Mouse (Mus musculus): ENCODE data around the gene Atg13.

Gene Atg13

DNA sequence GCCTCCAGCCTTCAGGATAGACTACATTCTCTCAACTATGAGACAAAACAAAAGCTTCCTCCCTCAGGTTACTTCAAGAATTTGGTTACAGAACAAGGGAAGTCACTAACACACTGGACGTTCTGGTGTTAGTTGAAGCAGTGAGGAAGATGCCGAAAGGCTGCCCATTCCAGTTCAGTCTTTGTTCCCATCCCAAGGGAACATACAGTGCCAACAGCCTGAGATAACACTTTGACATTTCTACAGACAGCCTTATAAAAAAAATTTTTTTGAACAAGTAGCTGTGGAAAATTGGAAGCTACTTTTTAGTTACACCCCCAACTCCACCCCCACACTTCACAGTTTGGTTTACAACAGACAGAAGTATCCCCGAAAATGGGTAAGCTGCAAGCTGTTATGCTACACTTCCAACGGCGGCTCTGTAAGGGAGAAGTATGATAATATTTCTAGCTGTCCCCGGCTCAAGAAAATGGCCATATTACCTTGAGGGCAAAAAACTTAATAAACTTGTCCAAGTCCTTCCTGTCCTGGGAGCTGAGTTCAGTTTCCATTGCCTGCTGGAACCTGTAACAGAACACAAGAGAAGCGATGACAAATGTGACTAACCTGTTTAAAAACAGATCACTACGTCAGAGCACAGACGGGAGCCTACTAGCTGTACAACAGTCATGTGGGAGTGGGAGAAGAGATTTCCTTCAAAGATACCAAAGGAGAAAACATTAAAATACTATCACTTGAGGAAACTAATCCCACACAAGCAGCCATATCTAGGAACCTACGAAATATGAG, 14.7 kb downstream of the Atg13 start:
- no peak for DNase-seq (ENCODE audit: low spot score)

DNA sequence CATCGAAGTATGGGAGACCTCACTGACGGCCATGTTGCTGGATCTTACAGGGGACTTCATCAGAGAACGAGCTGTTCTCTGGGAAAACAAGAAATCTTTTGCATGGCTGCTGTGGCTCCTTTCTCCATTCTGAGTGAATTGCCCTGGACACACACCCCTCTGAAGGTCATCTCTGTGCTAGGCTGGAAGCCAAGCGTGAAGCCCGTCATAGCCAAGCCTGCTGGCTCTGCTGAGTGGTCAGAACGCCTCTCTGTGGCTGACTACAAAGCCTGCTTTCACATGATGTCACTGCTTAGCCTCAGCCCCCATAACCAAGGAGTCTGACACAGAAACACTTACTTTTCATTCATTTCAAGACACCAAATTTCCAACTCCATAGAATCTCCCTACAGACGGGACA, 20.9 kb downstream of the Atg13 start:
- no peak for DNase-seq (ENCODE audit: low spot score)

DNA sequence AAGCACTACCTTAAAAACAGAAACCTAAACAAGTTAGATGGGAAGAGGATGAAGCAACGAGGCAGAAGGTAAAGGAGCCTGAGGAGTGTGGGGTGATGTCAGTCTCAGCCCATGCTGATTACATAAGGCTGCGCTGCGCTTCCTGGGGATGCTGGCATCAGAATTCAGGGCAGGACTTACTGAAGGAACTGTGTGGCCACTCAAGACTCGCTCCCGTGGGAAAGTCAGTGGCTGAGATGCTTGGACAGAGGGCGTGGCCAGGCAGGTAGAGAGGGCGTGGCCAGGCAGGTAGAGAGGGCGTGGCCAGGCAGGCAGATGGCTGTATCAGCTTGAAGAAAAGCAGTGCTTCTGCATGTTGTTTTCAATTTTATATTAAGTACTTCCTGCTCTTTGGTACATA, 26.5 kb downstream of the Atg13 start:
- no peak for DNase-seq (ENCODE audit: low spot score)

DNA sequence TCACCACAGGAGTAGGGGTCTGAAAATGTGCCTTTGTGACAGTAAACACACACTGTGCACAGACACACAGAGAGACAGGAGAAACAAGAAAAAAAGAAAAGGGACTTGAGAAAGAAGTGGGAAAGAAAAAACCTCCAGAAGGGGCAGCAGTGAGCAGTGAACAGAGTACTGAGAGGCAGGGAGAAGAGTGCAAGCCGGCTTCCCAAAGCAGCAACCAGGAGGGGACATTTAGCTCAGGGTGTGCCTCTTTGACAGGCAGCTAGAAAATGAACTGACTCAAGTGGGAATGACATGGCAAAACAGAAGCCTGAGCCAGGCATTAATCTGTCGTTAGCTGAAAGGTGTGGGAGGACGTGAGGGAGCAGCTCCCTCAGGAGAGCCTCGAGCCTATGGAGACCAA, 27.5 kb downstream of the Atg13 start:
- DNase-seq (ENCODE audit: low spot score): peak; percentile 19

DNA sequence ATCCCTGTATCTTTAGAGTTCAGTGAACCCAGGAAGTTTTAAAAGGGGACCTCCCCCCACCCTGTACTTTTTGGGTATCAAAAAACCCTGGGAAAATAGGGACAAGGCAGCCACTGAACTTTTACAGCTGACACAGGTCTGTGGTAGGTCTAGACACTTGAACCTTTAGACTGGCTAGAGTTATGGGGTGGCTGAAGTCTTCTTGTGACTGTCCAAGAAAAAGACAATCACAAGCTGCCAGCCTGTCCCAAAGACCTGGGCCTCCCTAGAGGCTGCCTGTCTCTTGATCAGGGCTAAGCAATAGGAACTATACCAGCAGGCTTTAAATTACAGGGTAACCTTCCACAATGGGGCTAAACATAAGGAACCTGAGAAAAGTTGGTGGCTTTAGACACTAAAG, 33.4 kb downstream of the Atg13 start:
- no peak for DNase-seq (ENCODE audit: low spot score)

DNA sequence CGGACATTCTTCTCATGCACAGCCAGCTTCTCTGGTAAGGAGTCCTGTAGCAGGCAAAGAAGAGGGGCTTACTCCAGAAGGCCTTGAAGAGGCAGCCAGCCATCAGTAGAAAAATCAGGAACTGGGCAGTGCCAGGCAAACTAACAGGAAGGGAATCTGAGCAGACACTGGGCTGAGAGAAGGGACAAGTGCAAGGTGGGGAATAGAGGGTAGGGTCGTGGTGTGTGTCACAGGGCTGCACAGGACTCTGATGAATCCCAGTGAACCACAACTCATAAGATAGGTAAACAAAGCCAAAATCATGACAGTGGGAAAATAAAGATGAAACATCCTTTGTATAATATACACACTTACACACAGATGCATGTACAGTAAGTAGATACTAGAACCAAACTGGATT, 34.0 kb downstream of the Atg13 start:
- no peak for DNase-seq (ENCODE audit: low spot score)

DNA sequence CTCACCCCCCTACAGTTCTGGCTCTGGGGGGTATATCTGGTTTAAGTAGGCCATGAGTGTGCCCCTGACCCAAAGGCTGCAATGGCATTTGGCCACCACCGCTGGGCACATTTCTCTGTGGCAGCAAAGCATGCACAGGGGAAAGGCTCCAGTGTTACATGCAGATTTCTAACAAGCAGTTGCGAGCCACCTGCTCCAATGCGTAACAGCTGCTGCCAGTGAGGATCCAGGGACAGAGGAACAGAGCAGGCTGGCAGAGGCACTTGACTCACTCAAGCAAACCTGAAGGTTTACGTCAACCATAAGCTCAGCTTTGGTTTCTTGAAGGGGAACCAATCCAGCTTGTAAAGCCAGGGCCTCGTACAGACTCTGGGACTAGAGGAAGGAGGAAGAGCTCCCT, 35.5 kb downstream of the Atg13 start:
- no peak for DNase-seq (ENCODE audit: low spot score)

DNA sequence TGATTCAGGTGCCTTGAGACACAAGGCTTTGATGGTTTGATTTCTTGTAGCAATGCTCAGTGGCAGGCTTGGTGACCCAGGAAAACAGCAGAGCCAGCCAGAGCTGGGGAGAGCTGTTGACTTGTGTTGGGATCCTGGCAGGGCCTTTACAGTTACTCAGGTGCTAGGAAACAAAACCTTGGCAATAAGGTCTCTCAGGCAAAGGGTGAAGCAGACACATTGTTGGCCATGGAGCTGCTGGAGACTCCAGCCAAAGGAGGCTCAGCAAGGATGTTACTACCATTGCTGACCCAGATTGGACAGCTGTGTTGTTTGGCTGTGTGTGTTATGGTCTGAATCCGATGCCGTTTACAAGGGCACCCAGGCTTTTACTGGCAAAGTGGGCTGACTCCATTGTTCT, 36.8 kb downstream of the Atg13 start:
- DNase-seq (ENCODE audit: low spot score): no peak

DNA sequence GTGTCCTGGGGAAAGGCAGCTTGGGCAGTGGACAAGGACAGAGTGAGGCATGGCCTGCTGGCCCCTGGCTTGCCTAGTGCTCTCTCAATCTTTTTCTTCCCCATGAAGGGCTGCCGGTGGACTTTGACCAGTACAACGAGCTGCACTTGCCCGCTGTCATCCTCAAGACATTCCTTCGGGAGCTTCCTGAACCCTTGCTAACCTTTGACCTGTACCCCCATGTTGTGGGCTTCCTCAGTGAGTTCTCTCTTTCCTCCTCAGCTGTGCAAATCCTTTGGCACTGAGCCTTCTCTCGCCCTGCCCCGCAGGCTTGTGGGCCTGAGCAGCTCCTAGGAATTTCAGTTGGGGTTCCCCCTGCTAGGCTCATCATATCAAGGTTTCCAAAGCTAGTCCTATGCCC, 40.3 kb downstream of the Atg13 start:
- DNase-seq (ENCODE audit: low spot score): no peak

DNA sequence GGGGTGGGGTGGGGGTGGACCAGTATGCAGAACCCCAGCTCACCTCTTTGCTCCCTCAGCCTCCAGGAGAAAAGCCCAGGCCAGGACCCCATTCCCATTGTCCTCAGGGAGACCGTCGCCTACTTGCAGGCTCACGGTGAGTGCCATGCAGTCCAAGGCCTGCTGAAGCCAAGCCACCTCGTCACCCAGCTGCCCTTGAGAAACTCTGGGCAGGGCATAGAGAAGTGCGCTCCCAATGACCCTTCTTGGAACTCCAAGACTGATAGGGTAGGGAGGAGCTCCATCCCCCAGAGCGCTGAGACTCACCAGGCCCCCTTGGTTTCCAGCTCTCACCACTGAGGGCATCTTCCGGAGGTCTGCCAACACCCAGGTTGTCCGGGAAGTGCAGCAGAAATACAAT, 41.0 kb downstream of the Atg13 start:
- DNase-seq (ENCODE audit: low spot score): no peak

DNA sequence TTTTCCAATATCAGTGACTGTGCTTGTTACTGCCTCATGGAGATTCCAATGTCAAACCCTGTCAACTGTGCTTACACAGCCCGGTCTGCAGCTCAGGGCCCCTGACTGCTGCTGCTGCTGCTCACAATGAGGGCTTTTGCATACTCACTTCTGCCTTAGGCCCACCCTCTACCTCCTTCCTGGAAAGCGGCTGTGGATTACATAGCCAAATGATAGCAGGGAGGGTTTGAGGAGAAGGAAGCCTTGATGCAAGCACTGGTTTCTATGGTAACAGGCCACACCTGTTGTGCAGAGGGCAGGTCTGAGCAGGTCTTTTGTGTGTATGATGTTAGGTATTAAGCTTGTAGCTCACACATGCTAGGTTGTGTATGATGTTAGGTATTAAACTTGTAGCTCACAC, 42.6 kb downstream of the Atg13 start:
- DNase-seq (ENCODE audit: low spot score): no peak

DNA sequence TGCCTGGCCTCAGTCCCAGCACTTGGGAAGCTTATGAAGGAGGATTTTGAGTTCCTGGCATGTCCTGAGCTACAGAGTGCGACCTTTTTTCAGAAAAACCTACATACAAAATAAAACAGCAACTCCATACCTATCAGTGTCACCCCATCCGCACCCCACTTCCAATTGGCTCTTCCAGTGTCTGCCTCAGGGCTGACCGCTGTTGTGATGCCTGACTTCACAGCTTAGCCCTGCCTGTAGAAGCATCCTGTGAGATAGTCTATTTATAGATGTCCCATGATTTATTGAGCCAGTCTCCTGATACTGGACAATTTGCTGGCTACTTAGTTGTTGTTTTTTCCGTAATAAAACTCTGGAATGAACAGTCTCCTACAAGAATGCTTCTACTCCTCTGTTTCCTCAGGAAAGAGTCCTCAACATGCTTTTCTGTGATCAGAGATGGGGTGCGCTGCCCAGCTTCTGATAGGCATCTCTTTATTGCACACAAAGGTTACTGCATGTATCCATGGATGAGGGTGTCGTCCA, 43.9 kb downstream of the Atg13 start:
- no peak for DNase-seq (ENCODE audit: low spot score)

DNA sequence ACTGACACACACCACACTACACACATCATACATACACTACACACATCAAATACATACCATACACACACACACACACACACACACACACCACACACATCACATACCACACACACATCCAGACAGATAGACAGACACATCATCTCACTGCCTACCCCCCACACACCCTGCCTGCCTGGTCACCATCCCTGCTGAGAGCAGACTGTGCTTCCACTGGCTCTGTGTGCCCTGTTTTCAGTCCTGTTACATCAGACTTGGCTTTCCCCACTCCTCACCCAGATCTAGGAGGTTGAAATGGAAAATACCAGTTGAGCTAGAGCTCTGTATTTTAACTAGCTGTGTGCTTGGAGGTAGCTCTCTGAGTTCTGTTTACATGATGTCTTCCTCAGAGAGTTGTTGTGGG, 45.6 kb downstream of the Atg13 start:
- no peak for DNase-seq (ENCODE audit: low spot score)

DNA sequence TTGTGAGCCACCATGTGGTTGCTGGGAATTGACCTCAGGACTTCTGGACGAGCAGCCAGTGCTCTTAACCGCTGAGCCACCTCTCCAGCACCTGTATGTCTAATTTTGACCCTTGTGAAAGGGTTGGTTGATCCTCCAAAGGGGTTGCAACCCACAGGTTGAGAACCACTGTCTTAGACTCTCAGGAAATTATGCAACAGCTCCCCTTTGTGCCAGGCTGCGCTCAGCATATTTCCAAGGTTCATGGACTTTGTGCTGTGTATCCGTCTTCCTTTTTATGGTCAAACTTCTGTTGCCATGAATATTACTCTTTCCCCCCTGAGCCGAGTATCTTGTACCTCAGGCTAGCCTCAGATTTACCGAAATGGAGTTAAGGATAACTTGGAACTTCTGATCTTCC, 49.4 kb downstream of the Atg13 start:
- DNase-seq (ENCODE audit: low spot score): no peak

DNA sequence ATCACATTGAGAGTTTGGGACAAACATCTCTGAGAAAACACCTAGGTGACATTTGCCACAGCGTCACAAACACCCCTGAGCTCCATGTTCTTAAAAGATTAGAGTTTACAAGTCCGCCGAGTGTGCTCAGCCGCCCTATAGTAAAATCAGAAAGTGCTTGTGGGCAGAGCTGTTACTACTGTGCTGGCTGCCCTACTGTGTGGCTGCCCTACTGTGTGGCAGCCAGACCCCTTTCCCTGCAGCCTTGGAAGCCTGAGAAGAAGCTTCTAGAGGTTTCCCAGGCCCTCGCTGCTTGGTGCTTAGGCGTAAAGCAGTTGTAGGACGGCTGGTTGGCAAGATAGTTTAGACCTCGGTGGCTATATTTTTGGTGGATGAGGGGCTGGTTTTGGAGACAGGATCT, 50.7 kb downstream of the Atg13 start:
- DNase-seq (ENCODE audit: low spot score): no peak

DNA sequence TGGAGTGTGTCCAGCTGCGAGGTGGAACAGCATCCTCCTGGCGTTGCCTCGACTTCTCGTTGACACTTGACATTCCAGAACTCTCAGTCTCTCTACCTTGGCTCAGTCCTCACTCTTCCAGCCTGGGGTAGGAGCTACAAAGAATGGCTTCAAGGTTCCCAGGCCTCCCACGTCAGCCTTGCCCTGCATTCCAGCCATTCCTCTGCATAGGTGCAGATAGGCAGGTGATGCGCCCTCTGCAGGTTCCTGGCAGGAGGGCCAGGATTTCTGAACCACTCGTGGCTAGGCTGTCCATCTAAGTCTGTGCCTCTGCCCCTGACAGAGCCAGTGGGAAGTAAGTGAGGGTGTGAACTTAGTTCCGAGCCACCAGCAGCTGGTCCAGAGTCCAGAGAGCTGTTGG, 53.6 kb downstream of the Atg13 start:
- peak; percentile 15 for DNase-seq (ENCODE audit: low spot score)

DNA sequence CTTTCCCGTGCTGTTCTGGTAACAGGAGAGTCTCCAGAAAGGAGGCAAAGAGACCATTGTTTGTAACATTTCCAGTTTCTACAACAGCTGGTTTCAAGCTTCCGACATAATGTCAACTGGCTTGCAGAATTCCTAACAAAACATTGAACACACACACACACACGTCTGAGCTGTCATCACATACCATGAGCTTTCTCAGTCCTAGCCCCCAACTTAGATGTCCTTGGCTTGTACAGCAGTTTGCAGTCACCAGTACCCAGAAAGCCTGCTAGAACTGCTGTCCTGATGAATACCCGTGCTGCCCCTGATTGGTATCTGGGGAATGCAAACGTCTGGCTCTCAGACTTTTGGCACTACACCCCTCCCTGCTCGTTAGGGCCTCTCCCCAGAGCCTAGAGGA, 54.5 kb downstream of the Atg13 start:
- DNase-seq (ENCODE audit: low spot score): no peak

DNA sequence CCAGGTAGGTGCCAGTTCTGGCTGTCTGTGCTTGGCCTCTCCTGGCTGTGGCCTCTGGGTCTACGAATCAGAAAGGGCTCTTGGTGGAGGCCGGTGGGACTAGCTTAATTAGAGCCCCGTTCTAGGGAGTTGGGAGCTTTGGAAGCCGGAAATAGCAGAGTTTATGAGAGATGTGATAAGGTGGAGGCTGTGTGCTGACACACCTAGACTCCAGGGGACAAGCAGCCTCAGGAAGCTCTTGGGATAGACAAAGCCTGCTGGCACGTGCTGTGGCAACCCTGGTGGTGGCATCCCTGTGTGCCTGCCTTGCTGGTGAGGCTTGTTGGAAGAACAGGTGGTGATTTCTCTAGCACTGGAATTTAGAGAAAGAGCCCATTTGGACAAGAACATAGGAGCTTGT, 55.0 kb downstream of the Atg13 start:
- no peak for DNase-seq (ENCODE audit: low spot score)

DNA sequence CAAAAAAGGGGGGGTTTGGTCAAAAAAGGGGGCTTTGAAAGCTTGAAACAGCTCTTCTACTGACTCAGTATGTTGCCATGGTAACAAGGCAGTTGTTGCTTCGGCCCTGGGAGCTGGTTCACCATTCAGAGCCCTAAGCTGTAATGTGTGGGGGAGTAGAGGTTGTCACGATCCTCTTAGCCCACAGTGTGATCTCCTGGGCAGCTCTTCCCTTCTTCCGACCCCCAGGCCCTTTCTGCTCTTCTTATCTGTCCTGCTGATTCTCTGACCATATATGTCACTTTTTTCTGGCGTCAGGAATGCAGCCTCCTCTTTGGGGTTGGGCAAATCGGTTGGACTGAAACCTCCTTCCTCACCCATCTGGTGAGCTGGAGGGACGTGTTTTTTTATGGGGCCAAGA, 57.5 kb downstream of the Atg13 start:
- peak; percentile 33 for DNase-seq (ENCODE audit: low spot score)

DNA sequence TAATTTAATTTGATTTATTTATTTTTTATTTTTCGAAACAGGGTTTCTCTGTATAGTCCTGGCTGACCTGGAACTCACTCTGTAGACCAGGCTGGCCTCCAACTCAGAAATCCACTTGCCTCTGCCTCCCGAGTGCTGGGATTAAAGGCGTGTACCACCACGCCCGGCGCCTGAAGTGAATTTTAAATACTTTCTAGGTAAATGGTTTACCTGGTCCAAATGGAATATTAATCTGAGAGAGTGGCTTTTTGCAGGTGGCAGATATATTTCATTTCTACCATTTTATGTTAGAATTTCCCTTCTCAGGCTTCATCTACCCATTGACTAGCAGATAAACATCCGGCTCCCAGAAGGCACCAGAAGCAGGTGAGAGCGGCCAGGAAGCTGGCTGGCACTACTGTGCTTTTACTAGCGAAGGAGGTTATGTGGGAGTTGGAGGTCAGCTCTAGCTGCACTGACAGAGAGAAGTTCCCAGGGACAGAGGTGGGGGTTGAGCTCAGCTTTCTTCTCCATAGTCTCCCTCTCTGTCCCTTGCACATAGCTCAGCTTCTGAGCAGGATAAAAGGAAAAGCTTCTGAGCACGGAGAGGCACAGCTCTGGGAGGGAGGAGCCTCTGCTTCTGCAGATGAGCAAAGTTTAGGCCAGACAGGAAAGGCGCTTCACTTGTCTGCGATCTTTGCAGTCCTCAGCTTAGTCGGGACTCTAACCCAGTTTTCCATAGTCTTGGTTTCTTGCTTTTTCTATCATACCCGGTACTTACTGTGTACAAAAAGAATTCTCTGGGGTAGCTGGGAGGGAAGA, 58.7 kb downstream of the Atg13 start:
- DNase-seq (ENCODE audit: low spot score): no peak

DNA sequence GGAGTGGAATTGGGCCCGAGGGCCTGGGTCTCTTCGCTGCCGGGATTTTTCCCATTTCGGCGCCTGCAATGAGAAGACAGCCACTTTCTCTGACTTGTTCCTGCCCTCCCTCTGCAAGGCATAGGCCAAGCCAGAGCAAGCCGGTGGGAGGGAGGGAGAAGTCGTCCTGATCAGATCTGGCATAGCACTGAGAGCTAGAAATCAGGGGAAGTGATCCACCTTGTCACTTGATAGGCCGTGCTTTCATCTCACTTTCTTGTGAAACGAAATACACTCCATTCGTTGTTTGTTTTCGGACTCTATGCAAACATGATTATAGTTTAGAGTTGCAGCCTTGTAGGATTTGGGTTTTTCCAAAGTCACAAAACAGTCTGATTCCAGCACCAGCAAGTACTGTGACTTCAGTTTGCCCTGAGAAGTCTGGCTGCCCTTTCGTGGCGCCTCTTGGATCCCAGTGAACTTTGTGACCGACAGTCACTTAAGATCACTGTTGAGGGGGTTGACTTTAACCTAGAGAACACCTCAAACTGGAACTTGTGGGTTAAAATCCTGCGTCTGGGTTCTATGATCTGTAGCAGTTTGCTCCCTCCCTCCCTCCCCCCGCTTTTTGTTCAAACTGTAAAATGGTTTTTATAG, 59.9 kb downstream of the Atg13 start:
- DNase-seq (ENCODE audit: low spot score): peak; percentile 51

DNA sequence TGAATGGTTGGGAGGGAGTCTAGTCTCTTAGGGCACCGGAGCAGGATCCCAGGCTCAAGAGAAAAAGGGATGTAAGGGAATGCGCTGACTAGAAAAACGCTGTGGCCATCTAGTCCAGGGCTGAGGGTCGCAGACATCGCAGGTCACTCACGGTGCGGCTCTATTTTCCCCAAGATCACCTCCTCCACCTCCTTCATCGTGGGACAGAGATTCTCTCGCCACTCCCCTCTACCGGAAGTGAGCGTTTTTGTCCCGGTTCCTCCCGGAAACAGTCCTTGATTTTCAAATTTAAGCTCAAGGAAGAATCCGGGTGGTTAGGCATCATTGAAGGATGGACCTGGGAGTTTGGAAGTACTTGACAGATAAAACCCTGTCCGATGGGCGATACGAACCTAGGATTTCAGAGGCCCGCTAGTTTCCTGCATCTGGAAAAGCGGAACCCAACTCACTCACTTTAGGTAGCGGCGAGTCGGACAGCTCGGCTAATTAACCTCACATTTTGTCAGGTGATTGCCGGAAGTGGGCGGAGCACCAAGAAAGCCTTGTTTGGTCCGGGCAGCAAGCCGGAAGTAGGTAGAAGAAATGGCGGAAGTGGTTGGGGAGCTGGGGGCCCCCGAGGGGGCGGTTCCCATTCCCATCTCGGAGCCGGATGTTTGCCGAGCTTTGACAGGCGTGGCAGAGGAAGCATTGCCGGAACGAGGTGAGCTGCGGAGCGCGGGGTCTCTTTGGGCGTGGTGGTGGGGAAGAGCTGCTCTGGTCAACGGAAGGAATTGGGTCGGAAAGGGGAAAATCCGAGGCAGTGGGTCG, 60.6 kb downstream of the Atg13 start, which contains the start of the genes Zfp408 and Arhgap1:
Zfp408 (minus strand) TSS at position 239 of the 807 bp plus-strand sequence.
Arhgap1 (plus strand) TSS at position 308 of the 807 bp plus-strand sequence.
- DNase-seq (ENCODE audit: low spot score): peak; percentile 98

Measured in embryo, embryonic 10 days (tissue).